Mouse (Mus musculus) gastrocnemius, postnatal 10 days (tissue): ENCODE results near the gene St6galnac3. TPM values are rescaled to one million over a fixed set of nuclear protein-coding genes. Genes with fewer than 3 reads are reported as not detected.
"Not testable (repeated sequence)": the region's sequence is repeated elsewhere in the genome, so short reads cannot be mapped to it uniquely, and the experiment has no call there.

Source experiments
- DNase-seq: peaks from one replicate; pipeline ENCODE4 v3.0.0; 2021; ENCODE audit warnings: mixed read lengths
- total RNA-seq, 2 experiments: library from RNA; stranded (reverse); gene quantifications; 2 replicates each; pipeline ENCODE4 v1.2.3; 2021

Gene St6galnac3
- total RNA-seq, 2 experiments from 2014 or later = 1.5 to 5.1 TPM

GRCm38 (mm10) chr3:153406858-153407257, 318.1 kb downstream of the St6galnac3 start:
- no peak for DNase-seq

- no peak for DNase-seq
These were observed 318.8 kb downstream of the St6galnac3 start for GRCm38 (mm10) chr3:153406220-153406619.

- DNase-seq = no peak
These were observed 319.3 kb downstream of the St6galnac3 start for GRCm38 (mm10) chr3:153405643-153406042.

GRCm38 (mm10) chr3:153400259-153400658, 324.7 kb downstream of the St6galnac3 start:
- DNase-seq = no peak

- DNase-seq = no peak
These were observed 325.4 kb downstream of the St6galnac3 start for GRCm38 (mm10) chr3:153399574-153399973.

- DNase-seq = no peak
These were observed 327.2 kb downstream of the St6galnac3 start for GRCm38 (mm10) chr3:153397726-153398125.

GRCm38 (mm10) chr3:153396375-153397068, 328.5 kb downstream of the St6galnac3 start:
- DNase-seq = no peak

- DNase-seq = no peak
These were observed 329.6 kb downstream of the St6galnac3 start for GRCm38 (mm10) chr3:153395351-153395750.

GRCm38 (mm10) chr3:153394751-153395150, 330.2 kb downstream of the St6galnac3 start:
- DNase-seq = no peak

GRCm38 (mm10) chr3:153394224-153394623, 330.8 kb downstream of the St6galnac3 start:
- no peak for DNase-seq

GRCm38 (mm10) chr3:153391451-153391850, 333.5 kb downstream of the St6galnac3 start:
- not testable (repeated sequence) for DNase-seq

GRCm38 (mm10) chr3:153384651-153385050, 340.3 kb downstream of the St6galnac3 start:
- DNase-seq = not testable (repeated sequence)

GRCm38 (mm10) chr3:153383656-153384055, 341.3 kb downstream of the St6galnac3 start:
- DNase-seq = no peak

- no peak for DNase-seq
These were observed 359.8 kb downstream of the St6galnac3 start for GRCm38 (mm10) chr3:153365057-153365755.

GRCm38 (mm10) chr3:153364366-153364765, 360.6 kb downstream of the St6galnac3 start:
- DNase-seq = no peak

GRCm38 (mm10) chr3:153359966-153360365, 365.0 kb downstream of the St6galnac3 start:
- no peak for DNase-seq

GRCm38 (mm10) chr3:153356071-153356470, 368.9 kb downstream of the St6galnac3 start:
- DNase-seq = no peak

- DNase-seq = no peak
These were observed 370.0 kb downstream of the St6galnac3 start for GRCm38 (mm10) chr3:153354988-153355297.

- DNase-seq = no peak
These were observed 370.6 kb downstream of the St6galnac3 start for GRCm38 (mm10) chr3:153354186-153354987.

- no peak for DNase-seq
These were observed 371.5 kb downstream of the St6galnac3 start for GRCm38 (mm10) chr3:153353313-153354103.

GRCm38 (mm10) chr3:153349981-153350380, 375.0 kb downstream of the St6galnac3 start:
- DNase-seq = no peak

GRCm38 (mm10) chr3:153348797-153349465, 376.0 kb downstream of the St6galnac3 start:
- no peak for DNase-seq
